Mouse (Mus musculus) ES-E14 (cell line): Measurements from ENCODE around the gene Lhfp. TPM values are rescaled to one million over a fixed set of nuclear protein-coding genes. Genes with fewer than 3 reads are reported as not detected.
A peak's percentile ranks its signal among the peaks of the same experiment; 100 is the strongest.

Experiments
- DNase-seq: peaks from one replicate; pipeline ENCODE4 v3.0.0-alpha.2; 2013; ENCODE audit warnings: low read depth, low spot score
- H3K27ac ChIP-seq: 2 replicates; pipeline ENCODE4 v1.5.1; 2012; ENCODE audit warnings: low read depth, mild to moderate bottlenecking, low read length, moderate library complexity, mixed read lengths; ENCODE audit not compliant: poor library complexity, insufficient read depth, severe bottlenecking
- H3K36me3 ChIP-seq: 2 replicates; pipeline ENCODE4 v1.6.1; 2012; ENCODE audit warnings: mild to moderate bottlenecking, low read length, moderate library complexity, mixed read lengths; ENCODE audit not compliant: control insufficient read depth, poor library complexity, insufficient read depth, severe bottlenecking
- H3K4me1 ChIP-seq, 2 experiments: fragments of 150-350 bp in 1 of 2; sonication (generic) in 1 of 2; 2 replicates each; pipeline ENCODE4 v1.6.1; 2012; ENCODE audit warnings: low read length in 2 of 2, mild to moderate bottlenecking in 1 of 2, mixed read lengths in 1 of 2; ENCODE audit not compliant: control insufficient read depth in 2 of 2, insufficient read depth in 2 of 2, poor library complexity in 1 of 2
- H3K4me3 ChIP-seq, 2 experiments: fragments of 150-350 bp in 1 of 2; sonication (generic) in 1 of 2; 2 replicates each; pipeline ENCODE4 v1.5.1; 2012; ENCODE audit warnings: low read length in 2 of 2, low read depth in 1 of 2, mild to moderate bottlenecking in 1 of 2, mixed read lengths in 1 of 2; ENCODE audit not compliant: insufficient read depth in 1 of 2, poor library complexity in 1 of 2, severe bottlenecking in 1 of 2
- H3K9ac ChIP-seq: 2 replicates; pipeline ENCODE4 v1.6.1; 2012; ENCODE audit warnings: low read depth, mild to moderate bottlenecking, low read length, mixed read lengths; ENCODE audit not compliant: poor library complexity, insufficient read depth, severe bottlenecking
- H3K9me3 ChIP-seq: fragments of 150-350 bp; sonication (generic); 2 replicates; pipeline ENCODE4 v1.6.1; 2012; ENCODE audit warnings: low read depth, mild to moderate bottlenecking, low read length; ENCODE audit not compliant: control insufficient read depth, insufficient read depth
- CHD2 ChIP-seq: IDR thresholded peaks from 2 replicates; pipeline ENCODE4 v1.6.1; 2014; ENCODE audit warnings: mild to moderate bottlenecking, low read depth, low read length, inconsistent platforms
- HCFC1 ChIP-seq: IDR thresholded peaks from 2 replicates; pipeline ENCODE4 v1.6.1; 2012; ENCODE audit warnings: low read length, inconsistent platforms, borderline replicate concordance; ENCODE audit not compliant: insufficient read depth
- MAFK ChIP-seq: IDR thresholded peaks from 2 replicates; pipeline ENCODE4 v1.6.1; 2014; ENCODE audit warnings: mild to moderate bottlenecking, low read depth, low read length, inconsistent platforms; ENCODE audit not compliant: insufficient read depth
- ZC3H11A ChIP-seq: IDR thresholded peaks from 2 replicates; pipeline ENCODE4 v1.6.1; 2012; ENCODE audit warnings: low read depth, mild to moderate bottlenecking, inconsistent platforms, low read length, borderline replicate concordance
- ZNF384 ChIP-seq: IDR thresholded peaks from 2 replicates; pipeline ENCODE4 v1.6.1; 2012; ENCODE audit warnings: low read depth, low read length, inconsistent platforms
- in situ Hi-C, 2 experiments: fragments of 600-800 bp; cut with MboI; formaldehyde crosslinking; loops; one replicate each; pipeline ENCODE4 v1.15.1; 2025; ENCODE audit warnings: low sequenced_read_pairs in 2 of 2, inconsistent platforms in 1 of 2; ENCODE audit not compliant: unreplicated experiment in 2 of 2
- total RNA-seq: library from RNA; depleted of rRNA; stranded (reverse); fragments of 300-350 nt; gene quantifications from 2 replicates; pipeline ENCODE4 v1.2.3, GENCODE M21; 2012

Lhfp gene
- total RNA-seq, 1 experiment: 20.2 TPM

GRCm38 (mm10) chr3:53036941-53037340, 4.4 kb upstream of the Lhfp start:
- no peak for DNase-seq
- no peak for TF ChIP-seq ZNF384
- TF ChIP-seq CHD2: no peak
- no peak for TF ChIP-seq ZC3H11A
- no peak for TF ChIP-seq HCFC1
- no peak for TF ChIP-seq MAFK
- in situ Hi-C loops: loop anchor here (25.0 kb wide), 2 partner anchors 200 to 425 kb away; partner anchors contain the start of genes Nhlrc3 (in 1 of the 2) and Proser1 (in 1 of the 2)
- H3K4me1 ChIP-seq: no peaks in the 10 kb centered on the region
- H3K36me3 ChIP-seq: no peaks in the 10 kb centered on the region
- no peak overlapping the region for H3K9ac ChIP-seq
- no peak overlapping the region for H3K4me3 ChIP-seq
- no peaks in the 10 kb centered on the region for H3K9me3 ChIP-seq
- H3K27ac ChIP-seq: no peak overlapping the region

- H3K4me3 ChIP-seq: no peak overlapping the region
- H3K27ac ChIP-seq: no peak overlapping the region
- no peaks in the 10 kb centered on the region for H3K9me3 ChIP-seq
- TF ChIP-seq HCFC1 (no peak), MAFK (no peak), ZNF384 (no peak), ZC3H11A (no peak), CHD2 (no peak)
- no peaks in the 10 kb centered on the region for H3K4me1 ChIP-seq
- no peak overlapping the region for H3K9ac ChIP-seq
- in situ Hi-C loops: loop anchor here (25.0 kb wide), 2 partner anchors 198 to 423 kb away; partner anchors contain the start of genes Nhlrc3 (in 1 of the 2) and Proser1 (in 1 of the 2)
- DNase-seq: no peak
- no peaks in the 10 kb centered on the region for H3K36me3 ChIP-seq
Observed at GRCm38 (mm10) chr3:53038913-53039312, 2.4 kb upstream of the Lhfp start.

GRCm38 (mm10) chr3:53039746-53040145, 1.6 kb upstream of the Lhfp start:
- TF ChIP-seq ZC3H11A (no peak), HCFC1 (no peak), MAFK (no peak), ZNF384 (no peak), CHD2 (no peak)
- Histone ChIP-seq H3K4me3 (no peak overlapping the region), H3K27ac (no peak overlapping the region), H3K4me1 (no peaks in the 10 kb centered on the region), H3K36me3 (no peaks in the 10 kb centered on the region), H3K9me3 (no peaks in the 10 kb centered on the region), H3K9ac (no peak overlapping the region)
- no peak for DNase-seq
- in situ Hi-C loops: loop anchor here (25.0 kb wide), 2 partner anchors 198 to 423 kb away; partner anchors contain the start of genes Nhlrc3 (in 1 of the 2) and Proser1 (in 1 of the 2)

- Histone ChIP-seq H3K9me3 (no peaks in the 10 kb centered on the region), H3K27ac (no peak overlapping the region), H3K9ac (peak overlapping the region; percentile 54), H3K36me3 (no peaks in the 10 kb centered on the region), H3K4me1 (no peaks in the 10 kb centered on the region), H3K4me3 (peak overlapping the region; percentile 73 to 77)
- TF ChIP-seq ZNF384: no peak
- TF ChIP-seq ZC3H11A: no peak
- no peak for TF ChIP-seq MAFK
- TF ChIP-seq HCFC1: no peak
- TF ChIP-seq CHD2: no peak
- no peak for DNase-seq
- in situ Hi-C loops: loop anchor here (25.0 kb wide), 2 partner anchors 196 to 421 kb away; partner anchors contain the start of genes Nhlrc3 (in 1 of the 2) and Proser1 (in 1 of the 2)
Observed at GRCm38 (mm10) chr3:53040593-53041410, 526 bp upstream of the Lhfp start.
